Mouse (Mus musculus) retina, embryonic 14.5 days (tissue): Measurements from ENCODE around the gene S1pr5.
"Not testable (repeated sequence)": the region's sequence is repeated elsewhere in the genome, so short reads cannot be mapped to it uniquely, and the experiment has no call there.

Experiments
- DNase-seq: peaks from one replicate; pipeline ENCODE4 v3.0.0-alpha.2; 2015; ENCODE audit warnings: low spot score

The S1pr5 gene

DNA sequence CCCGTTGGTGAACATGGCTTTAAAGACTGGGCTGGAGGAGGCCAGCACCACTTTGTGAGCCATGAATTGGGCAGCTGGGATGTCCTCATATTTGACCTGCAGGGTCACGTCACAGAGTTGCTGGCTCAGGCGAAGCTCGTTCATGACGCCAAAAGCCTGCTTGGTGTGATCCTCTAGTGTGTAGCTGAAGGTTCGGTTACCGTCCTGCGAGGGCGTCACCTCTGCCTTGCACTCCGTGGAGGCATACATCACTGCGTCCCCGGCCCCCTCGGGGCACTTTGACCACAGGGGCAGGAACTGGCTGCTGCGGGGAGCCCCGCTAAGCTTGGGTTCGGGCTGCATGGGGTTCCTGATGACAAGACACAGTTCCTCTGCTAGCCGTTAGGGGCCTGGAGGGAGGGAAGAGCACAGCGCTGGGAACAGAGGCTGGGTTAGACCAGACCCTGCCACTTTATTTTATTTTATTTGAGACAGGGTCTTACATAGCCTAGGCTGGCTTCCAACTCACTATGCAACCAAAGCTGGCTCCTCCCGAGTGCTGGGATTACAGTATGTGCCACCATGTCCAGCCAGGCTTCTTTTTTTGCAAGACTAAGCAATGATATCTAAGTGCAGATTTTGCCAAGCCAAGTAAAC, 10.8 kb downstream of the S1pr5 start:
- DNase-seq = peak; percentile 72

DNA sequence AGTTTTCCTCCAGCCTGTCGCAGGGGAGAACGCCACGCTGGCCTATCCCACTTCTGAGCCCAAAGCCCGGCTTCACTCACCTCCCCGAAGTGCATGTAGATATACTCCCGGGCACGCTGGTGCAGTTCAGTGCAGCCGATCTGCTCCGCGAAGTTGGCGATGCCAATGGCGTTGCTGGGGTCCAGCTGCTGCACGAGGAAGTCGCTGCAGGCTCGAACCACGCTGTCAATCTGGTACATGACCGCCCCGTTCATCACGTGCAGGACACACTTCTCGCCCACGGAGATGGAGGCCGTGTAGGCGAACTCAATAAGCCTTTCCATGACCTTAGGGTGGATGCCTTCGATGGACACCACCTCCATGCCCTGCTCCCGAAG, 11.3 kb downstream of the S1pr5 start:
- no peak for DNase-seq

DNA sequence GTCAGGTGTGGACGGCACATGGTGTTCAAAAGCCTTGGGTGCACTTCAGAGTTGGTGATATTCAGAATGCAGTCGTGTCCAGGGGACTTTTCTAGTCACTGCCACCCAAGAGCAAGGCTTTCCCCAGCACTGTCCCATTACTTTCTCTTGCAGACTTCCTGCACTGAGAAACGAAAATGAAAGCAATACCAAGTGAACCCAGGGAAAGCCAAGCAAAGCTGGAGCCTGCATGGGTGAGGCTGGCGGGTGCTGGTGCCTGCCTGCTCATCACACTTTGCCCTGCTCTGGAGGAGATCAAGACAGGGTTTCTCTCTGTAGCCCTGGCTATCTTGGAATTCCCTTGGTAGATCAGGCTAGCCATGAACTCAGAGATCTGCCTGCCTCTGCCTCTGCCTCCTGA, 12.9 kb downstream of the S1pr5 start:
- DNase-seq = no peak

DNA sequence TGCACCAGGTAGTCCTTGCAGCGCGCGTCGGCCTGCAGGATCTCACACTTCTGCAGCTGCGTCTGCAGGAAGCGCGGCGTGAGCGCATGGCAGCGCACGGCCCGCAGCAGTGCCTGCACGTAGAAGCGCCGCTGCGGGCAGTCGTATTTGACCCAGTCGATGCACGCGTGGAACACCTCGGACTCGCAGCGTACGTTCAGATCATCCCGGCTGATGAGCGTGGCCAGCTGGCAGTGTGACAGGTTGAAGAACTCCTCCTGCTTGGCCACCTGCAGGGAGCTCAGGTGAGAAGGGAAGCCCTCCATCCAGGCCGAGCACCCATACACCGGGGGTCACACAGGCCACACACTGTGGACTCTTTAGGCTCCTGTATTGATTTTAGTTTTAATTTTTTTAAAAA, 14.4 kb downstream of the S1pr5 start:
- no peak for DNase-seq

DNA sequence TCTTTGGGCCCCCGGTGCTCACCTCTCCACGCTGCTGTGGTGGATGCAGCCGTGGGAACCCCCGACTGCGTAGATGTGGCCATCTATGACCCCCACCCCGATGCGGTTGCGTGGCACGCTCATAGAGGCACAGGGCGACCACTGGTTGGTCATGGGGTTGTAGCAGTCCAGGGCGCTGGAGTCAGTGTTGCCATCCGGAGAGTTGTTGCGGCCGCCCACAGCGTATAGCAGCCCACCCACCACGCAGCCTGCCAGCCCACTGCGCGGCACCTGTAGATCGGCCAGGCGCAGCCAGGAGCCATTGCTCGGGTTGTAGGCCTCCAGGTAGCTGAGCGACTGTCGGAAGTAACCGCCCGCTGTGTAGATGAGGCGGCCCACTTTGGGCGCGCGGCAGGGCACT, 14.9 kb downstream of the S1pr5 start:
- DNase-seq = no peak

DNA sequence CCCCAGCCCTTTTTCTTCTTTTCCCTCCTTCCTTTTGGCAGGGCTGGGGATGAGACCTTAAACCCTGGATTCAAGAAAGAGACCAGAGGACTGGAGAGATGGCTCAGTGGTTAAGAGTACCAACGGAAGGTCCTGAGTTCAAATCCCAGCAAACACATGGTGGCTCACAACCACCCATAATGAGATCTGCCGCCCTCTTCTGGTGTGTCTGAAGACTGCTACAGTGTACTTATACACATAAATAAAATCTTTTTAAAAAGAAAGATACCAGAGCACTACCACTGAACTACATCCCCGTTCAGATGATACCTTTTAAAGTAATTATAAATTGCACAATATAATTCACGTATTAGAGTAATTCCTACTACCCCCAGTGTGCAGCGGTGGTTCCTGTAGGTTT, 15.4 kb downstream of the S1pr5 start:
- DNase-seq = no peak

DNA sequence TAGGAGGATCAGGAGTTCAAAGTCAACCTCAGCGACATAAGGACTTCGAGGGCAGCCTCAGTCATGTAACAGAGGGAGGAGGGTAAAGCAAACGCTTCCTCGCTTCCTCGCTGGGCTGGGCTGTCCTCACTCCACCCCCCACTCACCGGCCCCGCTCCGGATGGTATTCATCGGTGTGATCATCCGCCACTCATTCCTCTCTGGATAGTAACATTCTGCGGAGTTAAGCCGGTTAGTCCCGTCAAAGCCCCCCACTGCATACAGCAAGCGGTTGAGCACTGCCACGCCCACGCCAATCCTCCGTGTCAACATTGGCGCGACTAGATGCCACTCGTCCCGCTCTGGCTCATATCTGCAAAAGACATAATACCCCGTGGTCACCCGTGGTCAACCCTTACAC, 16.7 kb downstream of the S1pr5 start:
- DNase-seq = no peak

DNA sequence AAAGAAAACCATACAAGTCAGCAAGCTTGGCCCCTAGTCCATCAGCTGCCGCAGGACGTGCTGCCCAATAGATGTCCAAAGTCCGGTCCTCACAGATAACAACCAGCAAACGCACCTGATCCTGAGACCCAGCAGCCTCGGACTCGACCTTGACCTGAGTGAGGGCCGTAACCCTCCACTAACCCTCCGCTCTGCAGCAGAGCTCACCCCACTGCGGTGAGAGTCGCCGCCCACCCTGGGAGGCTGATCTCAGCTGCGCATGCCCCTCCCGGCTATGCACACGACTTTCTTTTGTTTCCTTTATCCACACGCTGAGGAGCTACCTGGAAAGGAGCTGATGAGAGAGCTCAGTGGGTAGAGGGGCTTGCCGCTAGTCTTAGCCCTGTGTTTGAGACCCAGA, 20.9 kb downstream of the S1pr5 start:
- DNase-seq = no peak

DNA sequence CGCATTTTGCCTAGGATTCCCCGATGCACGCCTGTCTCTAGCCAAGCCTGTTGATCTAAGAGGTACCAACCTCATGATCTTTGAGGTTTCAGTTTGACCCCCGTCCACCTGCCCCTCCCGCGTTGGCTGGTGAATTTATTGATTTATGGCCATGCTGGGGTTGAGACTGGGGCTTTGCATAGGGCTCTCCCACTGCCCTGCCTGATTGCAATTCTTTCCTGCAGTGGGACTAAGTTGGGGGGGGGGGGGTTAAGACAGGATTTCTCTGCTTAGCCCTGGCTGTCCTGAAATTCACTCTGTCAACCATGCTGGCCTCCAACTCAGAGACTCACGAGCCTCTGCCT, 22.9 kb downstream of the S1pr5 start:
- no peak for DNase-seq

DNA sequence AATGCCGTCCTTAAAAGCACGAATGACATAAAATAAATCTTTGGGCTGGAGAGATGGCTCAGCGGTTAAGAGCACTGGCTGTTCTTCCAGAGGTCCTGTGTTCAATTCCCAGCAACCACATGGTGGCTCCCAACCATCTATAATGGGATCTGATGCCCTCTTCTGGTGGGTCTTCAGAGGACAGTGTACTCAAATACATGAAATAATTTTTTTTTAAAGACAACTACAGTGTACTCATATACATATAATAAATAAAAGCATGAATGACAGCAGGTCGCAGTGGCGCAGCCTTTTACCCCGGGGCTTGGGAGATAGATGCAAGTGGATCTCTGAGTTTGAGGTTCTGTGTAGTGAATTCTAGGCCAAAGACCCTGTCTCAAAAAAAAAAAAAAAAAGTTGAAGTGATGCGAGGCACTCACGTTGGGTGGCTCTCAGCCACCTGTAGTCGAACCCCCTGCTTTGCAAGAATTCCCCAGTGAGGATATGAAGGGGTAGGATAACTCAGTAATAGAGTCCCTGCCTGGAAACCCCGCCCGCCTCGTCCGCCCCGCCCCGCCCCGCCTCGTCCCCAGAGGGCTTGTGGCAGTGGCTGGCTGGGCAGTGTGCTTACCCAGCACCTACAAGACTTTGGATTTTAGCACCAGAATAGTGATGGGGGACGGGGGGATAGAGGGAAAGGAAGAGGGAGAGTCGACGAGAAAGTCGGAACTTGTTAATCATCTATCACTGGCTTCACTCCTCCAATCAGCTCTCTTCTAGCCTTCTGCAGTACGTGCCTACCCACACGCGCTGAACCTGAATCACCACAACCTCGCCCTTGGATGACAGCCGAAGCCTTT, 23.4 kb downstream of the S1pr5 start:
- DNase-seq = no peak

DNA sequence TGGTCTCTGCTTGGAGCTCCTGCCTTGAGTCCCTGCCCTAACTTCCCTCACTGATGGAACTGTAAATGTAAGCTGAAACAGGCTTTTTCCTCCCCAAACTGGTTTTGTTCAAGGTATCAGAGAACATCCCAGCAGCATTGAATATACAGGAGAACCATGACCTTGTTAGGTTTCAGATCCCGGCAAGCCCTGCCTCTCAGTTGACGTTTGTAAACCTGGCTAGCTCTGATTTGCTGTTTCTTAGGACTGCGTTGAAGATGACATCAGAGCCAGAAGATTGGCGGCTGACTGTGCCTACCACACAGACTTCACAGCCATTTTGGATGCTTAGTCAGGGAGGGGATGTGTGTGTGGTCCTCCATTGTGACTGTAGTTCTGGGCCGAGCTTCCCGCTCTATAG, 24.3 kb downstream of the S1pr5 start:
- DNase-seq = no peak

DNA sequence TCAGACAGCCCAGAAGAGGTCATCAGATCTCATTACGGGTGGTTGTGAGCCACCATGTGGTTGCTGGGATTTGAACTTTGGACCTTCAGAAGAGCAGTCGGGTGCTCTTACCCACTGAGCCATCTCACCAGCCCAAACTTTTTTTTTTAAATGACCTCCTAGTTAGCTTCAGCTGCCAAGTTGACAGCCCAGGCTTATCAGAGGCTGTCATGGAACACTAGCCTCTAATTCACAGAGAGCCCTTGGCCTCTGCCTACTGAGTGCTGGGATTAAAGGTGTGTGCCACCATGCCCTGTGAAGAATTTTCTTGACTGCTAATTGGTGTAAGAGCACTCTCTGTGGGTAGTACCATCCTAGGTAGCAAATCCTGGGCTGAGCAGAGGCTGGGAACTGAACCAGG, 24.8 kb downstream of the S1pr5 start:
- not testable (repeated sequence) for DNase-seq

DNA sequence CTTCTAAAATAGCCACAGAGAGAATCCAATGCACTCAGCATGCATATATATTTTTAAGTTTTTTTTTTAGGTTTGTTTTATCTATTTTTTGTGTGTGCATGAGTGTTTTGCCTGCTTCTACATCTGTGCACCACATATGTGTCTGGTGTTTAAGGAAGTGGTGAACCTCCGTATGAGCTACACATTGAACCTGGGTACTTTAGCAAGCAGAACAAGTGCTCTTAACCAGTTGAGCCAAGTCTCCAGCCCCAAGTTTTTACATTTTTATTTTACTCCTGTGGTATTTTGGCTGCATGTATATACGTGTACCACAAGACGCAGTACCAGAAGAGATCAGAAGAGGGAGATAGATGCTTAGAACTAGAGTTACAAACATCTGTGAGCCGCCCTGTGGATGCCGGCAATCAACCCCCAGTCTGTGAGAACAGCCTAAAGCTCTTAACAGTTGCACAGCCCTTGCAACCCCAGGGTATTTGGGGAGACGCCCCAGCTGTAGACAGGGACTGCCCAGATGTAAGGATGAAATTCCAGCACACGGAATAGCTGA, 26.8 kb downstream of the S1pr5 start:
- DNase-seq = peak; percentile 88

DNA sequence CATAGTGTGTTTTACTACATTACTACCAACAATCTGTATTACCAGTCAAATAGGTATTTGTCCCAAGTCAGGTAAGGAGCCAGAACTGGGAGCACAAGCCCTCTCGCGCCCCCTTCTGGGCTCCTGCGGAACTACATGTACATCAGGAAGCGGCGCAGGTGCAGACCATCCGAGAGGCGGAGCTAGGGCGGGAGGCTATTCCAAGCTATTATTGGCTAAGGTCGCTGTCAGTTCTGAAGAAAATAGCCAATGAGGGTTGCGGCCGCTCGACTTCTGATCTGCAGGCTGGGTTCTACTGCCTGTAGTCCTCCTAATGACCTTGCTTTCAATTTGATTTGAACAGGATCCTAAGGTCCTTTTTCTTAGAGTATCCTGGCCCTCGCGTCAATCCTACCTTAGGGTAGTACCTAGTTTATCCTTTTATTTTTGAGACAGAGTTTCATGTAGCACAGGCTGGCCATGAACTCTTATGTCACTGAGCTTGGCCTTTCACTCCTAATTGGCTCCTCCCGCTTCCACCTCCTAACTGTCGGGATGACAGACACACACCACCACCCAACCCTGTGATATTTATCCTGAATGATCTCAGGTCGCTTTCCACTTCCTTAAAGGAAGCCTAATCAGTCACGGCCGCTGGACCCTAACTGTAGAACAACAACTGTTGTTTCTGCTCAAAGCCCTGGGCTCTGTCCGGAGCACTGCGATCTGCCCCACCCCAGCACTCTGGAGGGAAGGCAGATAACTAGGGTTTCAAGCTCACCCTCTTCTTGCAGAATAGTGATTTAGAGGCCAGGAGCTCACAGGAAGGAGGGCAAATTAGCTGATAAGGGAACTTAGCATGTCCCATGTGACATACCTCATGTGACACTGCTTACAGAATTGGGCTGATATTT, 27.5 kb downstream of the S1pr5 start:
- DNase-seq = peak; percentile 96

DNA sequence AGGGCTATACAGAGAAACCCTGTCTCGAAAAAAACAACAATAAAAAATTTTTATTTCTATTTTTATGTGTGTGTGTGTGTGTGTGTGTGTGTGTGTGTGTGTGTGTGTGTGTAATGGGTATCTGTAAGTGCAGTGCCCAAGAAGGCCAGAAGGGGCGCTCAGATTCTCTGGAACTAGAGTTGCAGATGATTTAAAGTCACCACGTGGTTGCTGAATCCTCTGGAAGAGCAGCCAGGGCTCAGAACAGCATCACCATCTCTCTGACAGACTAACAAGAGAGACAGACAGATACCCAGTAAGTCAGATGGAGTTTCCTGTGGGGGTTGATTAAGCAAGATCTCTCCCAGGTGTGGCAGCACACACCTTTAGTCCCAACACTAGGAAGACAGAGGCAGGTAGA, 28.4 kb downstream of the S1pr5 start:
- DNase-seq = no peak

DNA sequence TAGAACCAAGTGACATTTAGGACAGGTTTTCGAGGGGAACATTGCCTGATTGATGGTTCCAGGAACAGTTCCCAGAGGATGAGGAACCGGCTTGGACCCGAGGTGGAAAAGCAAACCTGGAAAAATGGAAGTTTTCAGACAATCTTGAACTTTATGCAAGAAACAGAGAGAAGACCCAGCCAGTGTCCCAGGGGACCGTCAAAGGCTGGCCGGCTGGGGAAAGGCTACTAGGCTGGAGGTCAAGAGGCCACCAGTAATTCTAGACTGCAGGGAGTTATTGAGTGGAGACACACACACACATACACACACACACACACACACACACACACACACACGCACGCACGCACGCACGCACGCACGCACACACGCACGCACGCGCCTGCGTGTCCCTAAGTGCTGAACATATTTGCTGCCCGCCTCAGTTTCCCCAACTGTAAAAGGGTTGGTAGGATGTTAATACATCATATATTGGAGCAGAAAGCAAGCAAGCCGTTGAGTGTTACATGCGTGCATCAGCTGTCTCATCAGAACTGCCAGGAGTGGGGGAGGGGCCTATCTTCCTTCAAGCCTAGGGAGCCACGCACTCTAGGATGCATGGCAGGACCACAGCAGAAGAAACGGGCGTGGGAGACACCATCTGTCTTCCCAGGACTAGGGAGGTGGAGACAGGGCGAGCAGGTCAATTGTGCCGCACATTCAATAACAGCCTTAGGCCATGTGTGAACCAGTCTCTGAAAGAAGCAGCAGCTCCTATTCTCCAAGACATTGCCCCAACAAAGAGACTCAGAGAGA, 32.0 kb downstream of the S1pr5 start:
- DNase-seq = peak; percentile 66

DNA sequence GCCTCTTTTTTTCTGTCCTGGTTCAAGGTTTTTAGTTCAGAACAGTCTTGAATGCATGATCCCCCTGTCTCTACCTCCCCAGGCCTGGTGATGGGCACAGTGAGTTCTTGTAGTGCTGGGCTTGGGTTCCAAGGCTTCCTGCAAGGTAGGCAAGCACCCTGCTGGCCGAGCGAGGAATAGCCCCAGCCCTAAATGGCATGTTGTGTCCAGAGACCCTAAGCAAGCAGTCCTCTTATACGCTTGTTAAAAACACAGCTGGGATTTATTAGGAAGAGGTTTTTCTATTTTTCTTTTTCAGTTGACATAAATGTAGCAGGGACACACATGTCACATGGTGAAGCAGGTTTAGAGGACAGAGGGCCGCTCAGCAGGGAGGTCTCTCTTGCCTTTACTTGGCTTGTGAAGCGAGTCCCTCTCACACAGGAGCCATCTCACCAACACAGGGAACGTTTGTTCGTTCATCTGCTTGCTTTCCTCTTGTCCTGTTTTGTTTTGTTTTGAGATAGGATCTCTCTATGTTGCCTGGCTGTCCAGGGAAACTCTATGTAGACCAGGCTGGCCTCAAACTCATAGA, 34.5 kb downstream of the S1pr5 start:
- peak; percentile 64 for DNase-seq

DNA sequence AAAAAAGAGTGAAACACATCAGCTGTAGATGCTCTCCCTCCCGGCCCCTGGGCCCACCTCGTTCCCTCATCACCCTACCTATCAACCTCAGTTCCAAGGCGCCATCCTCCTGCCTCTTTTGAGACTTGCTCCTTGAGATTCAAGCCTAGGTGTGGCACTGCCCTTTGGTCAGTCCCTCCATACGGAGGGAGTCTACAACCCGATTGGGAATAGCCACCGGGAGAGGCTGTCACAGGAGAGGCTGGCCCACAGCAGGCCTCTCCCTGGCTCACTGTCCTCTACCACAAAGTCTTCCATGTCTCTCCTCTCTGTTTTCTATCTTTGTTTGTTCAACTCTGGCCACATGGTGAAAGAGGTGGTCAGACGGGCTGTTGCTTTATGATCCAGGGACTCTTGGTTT, 36.6 kb downstream of the S1pr5 start:
- no peak for DNase-seq

DNA sequence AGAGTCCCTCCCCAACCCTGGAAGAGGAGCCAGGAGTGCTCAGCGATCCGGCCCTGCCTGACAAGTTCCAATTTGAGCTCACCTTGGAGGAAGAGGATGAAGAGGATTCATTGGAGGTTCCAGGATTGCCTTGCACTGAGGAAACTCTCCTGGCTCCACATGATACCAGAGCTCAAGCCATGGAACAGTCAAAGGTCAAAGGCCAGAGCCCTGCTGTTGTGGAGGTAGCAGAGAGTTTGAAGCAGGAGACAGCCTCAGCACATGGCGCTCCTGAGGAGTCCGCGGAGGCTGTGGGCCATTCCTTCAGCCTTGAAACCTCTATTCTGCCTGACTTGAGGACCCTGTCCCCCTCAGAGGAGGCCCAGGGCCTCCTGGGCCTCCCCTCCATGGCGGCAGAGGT, 37.4 kb downstream of the S1pr5 start:
- DNase-seq = no peak

DNA sequence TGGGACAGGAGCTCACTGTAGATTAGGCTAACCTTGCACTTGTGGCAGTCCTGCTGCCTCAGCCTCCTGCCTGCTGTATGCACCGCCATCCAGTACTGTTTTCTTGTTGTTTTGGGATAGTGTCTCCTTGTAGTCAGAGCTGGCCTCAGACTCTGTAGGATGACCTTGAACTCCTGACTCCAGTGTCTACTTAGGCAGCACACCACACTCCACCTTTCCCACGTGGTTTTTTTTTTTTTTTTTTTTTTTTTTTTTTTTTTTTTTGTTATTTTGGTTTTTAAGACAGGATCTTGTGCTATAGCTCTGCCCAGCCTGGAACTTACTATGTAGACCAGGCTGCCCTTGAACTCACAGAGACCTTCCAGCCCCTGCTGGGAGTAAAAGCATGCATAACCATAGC, 39.6 kb downstream of the S1pr5 start:
- no peak for DNase-seq

DNA sequence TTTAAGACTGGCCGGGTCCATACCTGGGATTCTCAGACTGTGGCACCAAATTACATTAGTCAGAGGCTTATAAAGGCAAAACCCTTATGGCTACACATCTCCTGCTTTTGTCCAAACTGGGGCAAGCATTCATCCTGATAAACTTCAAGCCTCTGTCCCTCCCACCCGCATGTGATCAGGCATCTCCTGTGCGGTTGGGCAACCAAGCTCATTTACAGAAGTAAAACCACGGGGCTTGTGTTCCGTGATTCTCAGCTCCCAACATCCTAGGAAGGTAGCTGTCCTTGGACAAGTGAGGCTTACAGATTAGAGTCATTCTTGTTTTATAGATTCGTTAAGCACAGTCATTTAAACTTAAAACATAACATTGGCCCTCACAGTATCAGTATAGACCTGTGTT, 41.4 kb downstream of the S1pr5 start:
- no peak for DNase-seq
